Mouse (Mus musculus): ENCODE results near the gene Nrbp1.

- TF ChIP-seq GATA1 (IDR thresholded peaks at IDR 0.05; ENCODE audit: borderline replicate concordance, low read length) = no peak
- no peak for TF ChIP-seq FLI1 (IDR thresholded peaks at IDR 0.05; ENCODE audit: low read length)
Measured at GRCm38 (mm10) chr5:31202933-31203332, 37.7 kb upstream of the Nrbp1 start.
